Mouse (Mus musculus) layer of hippocampus, postnatal 25 days (tissue): ENCODE results near the gene Sh3glb2. TPM values are rescaled to one million over a fixed set of nuclear protein-coding genes. Genes with fewer than 3 reads are reported as not detected.

Experiments used
- DNase-seq, 2 experiments: peaks; one replicate each; pipeline ENCODE4 v3.0.0; 2022; ENCODE audit warnings: mixed read lengths in 2 of 2, low spot score in 1 of 2; ENCODE audit errors: extremely low spot score in 1 of 2
- total RNA-seq, 2 experiments: library from RNA; stranded (reverse); gene quantifications; 2 replicates each; pipeline ENCODE4 v1.2.3; 2021

Gene Sh3glb2
- 100 to 1,000 TPM; 249 to 278 TPM for total RNA-seq

DNA sequence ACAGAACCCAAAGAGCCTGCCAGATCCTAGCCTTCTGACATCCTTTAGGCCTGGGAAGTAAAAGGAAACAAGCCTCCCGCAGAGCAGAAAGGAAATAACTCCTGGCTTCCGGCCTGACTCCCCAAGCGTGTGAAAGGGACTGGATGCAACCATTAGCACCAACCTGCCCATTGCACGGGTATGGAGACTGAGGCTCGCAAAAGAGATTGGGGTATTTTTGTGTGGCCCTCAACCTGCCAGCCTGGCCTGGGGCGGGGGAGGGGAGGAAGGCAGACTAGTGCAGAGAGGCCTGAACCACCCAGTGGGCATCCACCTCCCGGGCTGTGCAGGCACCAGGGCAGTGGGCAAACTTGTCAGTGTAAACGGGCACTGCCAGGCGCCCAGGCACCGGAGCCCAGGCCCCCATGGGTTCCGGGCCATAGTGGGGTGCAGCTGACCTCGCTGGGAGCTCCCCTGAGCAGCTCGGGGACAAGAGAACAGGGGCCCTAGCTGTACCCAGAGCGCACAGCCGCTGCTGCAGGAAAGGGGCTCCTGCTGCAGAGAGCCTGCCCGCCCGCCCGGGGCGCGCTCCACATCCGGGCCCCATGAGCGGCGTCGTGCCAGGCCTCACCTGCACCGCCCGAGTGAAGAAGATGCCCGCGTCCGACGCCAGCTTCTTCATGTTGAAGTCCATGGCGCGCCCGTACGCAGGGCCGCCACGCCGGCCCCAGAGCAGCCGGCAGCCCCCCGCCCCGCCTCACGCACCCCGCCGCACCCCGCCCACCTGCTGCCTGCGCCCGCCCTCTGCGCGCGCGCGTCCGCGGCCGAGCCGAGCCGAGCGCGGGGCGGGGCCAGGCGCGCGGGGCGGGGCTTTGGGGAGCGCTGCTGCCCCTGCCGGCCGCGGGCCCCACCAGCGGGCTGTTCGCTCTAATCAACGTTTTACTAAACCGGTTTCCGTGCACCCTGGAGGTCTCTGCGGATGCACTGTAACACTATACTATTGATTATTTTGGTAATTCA is at the start of gene Sh3glb2:
Sh3glb2 (minus strand) TSS at position 805 of the 999 bp plus-strand sequence.
- peak; percentile 67 to 72 for DNase-seq

DNA sequence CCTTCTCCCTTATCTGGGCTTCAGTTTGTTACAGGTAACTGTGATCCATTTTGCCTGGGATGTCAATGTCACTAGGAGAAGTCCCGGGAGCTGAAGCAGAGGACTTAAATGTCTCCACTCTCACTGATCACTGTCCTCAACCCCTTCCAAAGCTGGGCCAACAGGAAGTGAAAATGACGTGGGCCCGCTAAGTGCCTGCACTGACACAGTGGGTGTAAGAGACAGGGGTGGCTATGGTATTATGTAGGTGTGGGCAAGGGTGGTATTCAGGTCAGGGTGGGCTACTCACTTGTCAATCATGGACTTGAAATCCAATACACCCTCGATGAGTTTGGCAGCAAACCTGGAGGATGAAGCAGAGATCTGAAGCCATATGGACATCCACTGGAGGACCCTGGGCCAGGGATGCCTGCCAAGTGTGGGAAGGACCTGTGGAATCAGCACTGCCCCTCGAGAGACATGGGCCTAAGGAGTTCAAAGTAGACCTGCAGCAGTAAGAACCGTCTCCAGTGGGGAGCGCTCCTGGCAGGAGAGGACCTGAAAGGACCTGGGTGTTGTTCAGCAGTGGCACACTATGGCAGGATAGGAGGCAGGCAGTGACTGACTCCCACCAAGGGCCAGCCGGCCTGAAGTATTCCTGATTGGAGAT is 49.4 kb upstream of the Sh3glb2 start:
- DNase-seq, result no peak

DNA sequence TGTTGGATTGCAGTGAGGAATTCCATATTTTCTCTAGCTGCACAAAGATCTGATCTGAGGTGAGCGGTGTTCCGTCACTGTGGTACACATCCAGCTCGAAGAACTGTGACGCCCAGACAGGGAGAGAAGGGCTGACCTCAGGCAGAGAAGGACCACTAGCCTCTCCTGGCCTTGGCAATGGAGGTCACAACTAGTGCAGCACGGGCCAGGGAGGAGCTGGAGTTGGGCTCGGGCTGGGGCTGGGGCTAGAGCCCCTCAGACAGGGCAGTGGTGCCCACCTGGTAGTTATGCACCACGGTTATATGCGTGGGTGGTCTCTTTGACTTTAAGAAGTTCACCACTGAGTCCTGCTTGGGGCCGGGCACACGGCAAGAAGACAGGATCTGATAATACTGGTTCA is 48.6 kb upstream of the Sh3glb2 start:
- no peak for DNase-seq

DNA sequence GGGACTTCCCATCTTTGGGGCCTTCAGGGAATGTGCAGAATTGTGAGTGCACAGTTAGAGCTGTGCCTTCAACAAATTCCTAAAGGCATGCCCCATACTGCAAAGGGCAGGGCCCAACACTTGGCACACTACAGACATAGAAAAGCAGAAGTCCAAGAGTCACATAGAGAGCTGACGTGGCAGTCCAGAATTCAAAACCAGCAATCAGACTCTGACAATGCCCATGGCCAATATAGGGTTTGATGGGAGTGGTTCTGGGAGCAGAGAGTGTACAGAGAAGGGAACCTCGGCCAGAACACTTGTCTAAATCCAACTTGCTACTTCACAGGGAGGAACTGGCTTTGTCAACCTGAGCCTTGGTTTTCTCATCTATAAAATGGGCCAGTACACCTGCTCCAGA is 48.1 kb upstream of the Sh3glb2 start:
- DNase-seq, result no peak

DNA sequence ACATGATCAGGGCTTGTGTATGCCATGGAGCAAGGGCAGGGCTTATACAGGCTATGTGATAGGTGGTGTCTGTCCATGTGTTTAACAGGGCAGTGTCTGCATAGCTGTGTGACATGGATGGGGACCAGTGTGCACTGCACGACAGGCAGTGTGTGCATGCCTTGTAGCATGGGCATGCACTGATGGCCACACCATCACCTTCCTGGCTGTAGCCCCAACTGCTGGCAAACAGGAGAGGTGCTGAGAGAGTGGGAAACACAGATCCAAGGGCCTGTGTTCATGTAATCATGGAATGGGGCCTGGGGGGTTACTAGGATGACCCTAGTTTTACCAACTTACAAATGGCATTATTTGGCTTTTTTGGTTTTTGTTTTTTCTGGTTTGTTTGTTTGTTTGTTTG is 44.7 kb upstream of the Sh3glb2 start:
- no peak for DNase-seq

DNA sequence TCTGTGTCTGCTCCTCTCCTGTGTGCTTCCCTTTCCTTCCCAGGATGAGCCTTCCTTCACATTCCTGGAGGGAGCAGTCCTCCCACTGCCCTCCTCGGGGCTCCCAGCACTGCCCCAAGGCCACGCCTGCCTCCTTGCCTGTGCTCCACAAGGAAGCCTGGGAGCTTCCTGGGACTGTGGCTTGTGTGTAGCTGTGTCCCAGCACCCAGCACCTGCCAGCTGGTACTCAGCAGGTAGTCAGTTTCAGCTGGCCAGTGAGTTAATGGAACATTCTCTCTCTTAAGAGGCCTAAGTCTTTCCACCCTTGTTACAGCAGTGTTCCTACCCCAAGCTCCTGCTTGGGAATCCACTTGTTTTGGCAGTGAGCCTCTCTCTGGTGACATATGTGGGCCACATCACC is 43.7 kb upstream of the Sh3glb2 start:
- DNase-seq, result no peak

DNA sequence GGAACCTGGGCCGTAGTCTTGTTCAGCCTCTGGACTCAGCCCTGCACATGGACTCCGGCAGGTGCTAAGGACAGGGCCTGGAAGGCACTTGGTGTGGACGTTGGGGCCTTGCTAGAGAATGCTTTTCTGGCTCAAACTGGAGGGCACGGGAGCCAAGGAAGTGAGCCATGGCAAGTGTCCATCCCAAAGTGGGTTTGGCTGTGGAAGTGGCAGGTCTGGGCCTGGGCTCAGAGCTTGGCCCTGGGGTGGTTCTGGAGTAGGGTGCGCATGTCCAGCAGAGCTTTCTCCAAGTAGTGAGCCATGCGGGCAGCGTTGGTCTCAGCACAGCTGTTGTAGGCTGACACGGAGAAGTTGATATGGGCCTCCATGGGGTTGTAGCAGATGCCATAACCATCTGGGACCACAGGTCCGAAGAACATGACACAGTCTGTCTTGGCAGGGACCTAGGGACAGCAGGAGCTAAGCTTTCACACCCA is 43.3 kb upstream of the Sh3glb2 start:
- no peak for DNase-seq

DNA sequence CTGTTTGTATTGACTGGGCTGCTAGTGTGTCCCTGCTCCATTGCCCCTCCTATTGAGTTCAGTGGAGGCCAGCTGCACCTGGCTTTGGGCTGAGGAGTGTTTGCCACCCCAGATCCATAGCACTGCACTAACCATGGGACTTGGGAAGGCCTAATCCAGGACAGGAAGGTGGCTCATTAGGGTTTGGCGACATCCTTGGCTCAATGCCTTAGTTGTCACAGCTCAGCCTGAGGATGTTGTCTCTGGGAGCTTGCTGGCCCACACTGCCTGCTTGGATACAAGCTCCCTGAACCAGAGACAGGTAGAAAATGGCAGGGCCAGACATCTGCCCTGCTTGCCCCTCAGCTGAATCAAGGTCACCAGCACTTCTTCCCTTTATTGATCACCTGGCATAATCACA is 42.4 kb upstream of the Sh3glb2 start:
- DNase-seq, result no peak

DNA sequence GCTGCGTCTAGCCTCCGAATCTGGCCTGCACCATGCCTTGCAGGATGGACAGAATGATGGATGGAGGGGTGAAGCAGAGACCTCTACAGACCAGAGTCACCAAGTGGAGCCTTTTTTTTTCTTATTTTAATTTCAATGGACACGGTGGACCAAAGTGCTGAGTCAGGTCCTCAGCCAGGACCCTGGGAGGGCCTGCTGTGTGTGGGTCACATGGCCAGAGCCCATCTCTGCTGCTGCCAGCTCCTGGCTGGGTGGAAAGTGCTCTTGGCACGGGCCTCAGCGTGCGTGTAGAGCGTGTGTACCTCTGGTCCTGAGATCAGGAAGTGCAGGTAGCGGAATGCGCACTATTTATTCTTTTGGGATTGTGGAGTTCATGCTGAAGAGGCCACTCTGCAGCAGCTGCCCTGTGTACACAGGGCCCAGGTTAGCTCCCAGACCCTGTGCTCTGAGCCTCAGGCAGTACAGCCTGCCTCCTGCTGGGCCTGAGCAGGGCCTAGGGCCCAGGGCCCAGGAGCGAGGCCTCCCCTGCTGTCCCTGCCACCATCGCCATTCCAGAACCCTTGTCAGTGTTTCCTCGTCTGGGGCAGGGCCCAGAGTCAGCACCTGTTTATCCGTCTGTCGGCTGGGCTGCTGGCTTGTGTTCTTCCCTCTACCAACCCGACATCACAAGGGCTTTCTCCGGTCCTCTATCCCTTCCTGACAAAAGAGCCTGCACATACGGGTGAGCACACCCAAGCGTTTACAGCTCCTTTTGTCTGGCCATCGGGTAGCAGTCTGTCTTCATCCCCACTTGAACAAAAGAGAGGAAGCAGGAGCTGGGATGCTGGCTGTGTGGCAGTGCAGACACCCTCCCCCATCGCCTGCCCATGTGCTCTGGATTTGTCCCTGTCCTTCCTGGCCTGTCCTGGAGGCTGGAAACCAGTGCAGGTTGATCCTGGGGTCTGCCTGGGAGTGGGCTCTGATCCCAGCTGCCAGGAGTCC is 40.3 kb upstream of the Sh3glb2 start:
- no peak for DNase-seq

DNA sequence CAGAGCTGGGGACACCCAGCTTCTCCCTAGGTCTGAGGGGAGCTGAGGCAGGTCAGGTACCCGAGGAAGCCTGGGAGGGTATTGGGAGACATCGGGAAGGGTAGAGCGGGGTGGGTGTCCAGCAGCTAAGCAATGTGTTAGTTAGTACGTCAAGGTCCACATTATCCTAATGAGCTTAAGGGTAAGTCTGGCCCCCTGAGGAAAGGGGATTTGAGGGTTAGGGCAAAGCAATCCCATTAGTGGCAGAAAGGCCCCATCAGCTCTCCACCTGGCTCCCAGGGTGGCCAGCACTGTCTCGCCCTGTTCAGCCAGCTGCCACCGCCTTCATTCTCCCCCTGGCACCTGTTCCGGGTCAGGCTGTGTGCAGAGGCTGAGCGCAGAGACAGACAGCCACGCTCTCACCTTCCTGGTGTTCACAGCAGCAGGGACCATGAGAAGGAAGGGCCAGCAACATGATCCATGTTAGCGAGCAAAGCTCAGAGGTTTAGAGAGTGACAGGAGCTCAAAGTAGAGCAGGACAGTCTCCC is 38.9 kb upstream of the Sh3glb2 start:
- no peak for DNase-seq

DNA sequence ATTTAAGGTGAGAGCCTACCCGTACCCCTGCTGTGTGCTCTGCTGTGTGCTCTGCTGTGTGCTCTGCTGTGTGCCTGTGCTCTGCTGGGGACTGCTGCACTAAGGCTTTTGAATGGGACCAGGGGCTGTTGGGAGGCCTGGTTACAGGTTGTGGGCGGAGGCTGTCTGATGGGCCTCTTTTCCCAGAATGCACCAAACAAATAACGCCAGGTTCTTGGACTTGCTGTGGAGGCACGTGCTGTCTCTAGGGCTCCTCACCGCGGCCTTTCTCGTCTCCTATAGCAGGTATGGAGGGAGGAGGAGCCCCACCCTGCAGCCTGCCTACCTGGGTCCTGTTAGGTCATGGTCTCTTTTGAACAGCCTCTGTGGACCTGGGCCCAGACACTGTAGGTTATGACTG is 37.1 kb upstream of the Sh3glb2 start:
- no peak for DNase-seq

DNA sequence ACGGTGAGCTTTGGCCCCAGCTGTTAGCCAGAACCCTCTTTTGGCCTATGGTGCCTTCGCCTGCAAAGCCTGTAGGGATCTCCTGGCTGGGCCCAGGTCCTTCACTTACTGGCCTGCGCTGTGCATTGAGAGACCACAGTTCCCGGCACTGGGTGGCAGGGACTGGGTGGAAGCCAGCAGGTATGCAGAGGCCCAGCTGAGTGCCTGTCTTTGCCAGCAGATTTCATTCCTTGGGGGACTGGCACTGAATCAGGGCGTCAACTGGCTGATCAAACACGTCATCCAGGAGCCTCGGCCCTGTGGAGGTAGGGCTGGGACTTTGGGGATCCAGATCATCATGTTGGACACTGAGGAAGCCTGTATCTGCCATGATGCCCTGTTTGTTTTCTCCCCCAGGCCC is 36.6 kb upstream of the Sh3glb2 start:
- DNase-seq, result no peak

DNA sequence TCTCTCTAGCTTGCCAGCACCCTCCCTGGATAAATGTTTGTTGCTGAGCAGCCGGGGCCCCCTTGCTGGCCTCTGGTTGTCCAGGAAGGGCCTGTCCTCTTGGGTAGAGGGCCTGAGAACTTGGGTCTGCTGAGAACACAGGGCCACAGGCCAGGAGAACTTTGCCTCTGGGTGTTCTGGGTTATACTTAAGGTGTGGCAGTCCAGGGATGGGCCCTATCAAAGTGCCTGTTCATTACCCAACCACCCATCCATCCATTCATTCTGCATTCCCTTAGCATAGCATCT is 34.2 kb upstream of the Sh3glb2 start:
- no peak for DNase-seq

DNA sequence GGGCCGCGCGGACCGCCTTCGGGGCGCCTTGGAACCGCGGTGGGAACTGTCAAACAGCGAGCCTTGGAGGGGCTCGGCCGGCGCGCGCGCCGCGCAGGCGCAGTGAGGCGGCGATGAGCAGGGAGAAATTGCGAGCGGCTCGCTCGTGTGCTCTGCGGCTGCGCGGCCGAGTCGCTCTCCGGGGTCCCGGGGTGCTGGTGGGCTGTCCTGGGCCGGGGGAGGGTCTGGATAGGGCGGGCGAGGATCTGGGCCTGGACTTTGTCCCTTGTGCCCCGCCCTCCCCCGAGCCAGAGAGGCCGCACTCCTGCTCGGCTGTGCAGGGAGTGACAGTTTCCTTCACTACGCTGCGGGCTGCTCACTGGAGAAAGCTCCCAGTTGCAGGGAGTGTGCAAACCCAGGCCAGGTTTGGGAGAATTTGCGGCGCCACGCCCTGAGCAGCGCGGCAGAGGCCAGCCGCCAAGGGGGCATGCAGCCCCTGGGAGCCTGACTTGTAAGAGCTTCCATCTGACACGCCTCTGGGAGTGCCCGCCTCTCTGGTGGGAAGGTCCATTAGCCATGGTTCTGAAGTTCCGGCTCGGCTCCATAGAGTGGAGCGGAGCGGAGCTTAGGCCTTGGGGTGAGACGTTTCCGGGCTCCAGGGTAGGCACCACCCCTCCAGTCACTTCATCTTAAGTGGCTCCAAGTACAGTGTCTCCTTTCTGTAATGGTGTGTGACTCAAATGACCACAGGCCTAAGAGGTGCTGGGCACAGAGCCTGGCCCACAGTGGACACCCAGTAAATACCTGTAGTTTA is 33.6 kb upstream of the Sh3glb2 start:
- DNase-seq, result peak; percentile 37 to 51

DNA sequence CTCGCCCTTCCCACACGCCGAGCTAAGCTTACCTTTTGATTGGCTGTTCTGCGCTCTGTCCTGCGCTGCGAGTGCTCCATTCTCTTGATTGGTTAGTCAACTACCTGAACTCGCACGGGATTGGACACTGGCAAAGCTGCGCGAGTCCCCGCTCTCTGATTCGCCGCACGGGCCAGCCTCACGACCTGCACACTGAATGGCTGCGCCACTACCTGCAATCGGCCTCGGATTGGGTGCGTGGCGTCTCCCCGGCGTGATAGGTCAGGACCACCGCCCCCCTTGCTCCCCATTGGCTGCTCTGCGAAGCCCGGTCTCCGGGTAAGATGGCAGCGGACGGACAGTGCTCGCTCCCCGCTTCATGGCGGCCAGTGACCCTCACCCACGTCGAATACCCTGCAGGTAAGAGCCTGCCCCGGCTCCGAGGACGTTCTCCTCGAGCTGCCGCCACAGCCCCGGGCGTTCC is 33.0 kb upstream of the Sh3glb2 start, which contains the start of gene Dolpp1:
Dolpp1 (plus strand) TSS at position 141 of the 463 bp plus-strand sequence.
- peak; percentile 82 to 96 for DNase-seq

DNA sequence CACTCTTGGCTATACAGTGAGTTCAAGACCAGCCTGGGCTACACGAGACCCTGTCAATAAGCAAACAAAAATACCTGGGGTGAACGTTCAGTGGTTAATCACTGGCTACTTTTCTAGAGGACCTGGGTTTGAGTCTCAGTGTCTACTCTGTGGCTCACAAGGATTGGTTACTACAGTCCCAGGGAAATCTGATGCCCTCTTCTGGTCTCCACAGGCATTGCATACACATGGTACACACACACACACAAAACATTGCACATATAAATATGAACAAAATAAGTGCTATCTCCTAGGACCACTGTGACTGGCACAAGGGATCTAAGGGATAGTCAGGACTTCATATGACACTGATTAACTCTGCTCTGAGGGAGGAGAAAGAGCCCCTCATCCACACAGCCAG is 29.9 kb upstream of the Sh3glb2 start:
- DNase-seq, result no peak

DNA sequence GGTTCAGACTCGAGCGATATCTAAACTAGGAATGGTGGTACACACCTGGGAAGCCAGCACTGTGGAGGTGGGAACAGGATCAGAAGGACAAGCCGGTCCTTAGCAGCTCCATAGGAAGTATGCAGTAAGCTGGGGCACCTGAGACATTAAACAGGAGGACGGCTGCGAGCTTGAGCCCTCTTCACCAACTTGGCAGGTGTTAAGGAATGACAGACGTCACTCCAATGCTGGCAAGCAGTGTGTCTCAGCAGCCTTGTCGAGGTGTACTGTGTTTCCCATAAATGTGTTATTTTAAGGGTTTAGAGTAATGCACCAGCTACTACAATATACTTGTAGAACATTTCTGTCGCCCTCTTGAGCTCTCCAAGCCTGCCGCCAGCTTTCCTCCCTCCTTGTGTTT is 27.8 kb upstream of the Sh3glb2 start:
- no peak for DNase-seq

DNA sequence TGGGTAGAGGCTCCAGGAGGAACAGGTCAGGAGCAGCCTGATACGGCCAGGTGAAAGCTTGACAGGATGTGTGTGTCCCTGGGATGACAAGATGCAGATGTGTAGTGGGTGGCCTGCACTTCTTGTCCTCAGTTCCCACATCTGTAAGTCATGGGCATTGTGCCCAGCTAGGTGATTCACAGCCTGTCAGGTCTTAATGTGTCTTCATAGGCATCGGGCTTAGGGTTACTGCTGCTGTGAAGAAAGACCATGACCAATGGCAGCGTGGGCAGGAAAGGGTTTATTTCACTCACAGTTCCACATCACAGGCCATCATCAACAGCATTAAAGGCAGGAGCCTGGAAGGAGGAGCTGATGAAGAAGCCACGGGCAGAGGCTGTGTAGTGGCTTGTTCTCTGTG is 26.5 kb upstream of the Sh3glb2 start:
- no peak for DNase-seq

DNA sequence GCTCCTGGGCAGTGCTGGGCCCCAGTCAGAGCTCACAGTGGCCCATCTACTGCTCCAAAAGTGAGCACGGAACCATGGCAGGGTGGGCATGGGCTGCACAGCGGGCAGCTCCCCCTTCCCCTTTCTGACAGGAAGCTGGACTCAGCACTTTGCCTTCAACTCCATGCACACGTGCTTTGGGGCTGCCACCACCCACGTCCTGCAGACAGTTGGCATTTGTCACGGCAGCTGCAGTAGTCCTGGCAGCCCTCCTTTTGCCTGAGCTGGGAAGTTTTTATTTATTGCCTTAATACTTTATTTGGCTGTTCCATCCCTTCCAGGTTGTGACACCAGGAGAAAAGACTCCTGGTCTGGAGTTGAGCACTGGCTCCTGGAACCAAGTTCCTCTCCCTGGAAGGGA is 25.7 kb upstream of the Sh3glb2 start:
- no peak for DNase-seq

DNA sequence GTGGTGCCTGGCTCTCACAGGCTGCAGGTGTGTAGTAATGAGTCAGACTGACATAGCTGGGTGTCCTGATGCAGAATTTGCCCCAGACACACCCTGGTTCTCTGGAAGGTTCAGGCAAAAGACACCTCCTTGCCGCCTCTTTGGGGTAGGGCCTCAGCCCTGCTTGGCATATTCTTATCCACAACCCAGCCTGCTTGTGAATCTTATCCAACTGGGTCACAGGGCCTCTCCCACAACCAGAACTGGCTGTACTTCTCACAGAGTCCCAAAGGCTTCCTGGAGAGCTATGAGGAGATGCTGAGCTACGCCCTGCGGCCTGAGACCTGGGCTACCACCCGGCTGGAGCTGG is 22.2 kb upstream of the Sh3glb2 start:
- DNase-seq, result no peak
